Mouse (Mus musculus) monocyte, adult 5-6 weeks (primary cell): ENCODE measurements around the gene Fam208a. TPM values are rescaled to one million over a fixed set of nuclear protein-coding genes. Genes with fewer than 3 reads are reported as not detected.

Experiments used
- ATAC-seq: fragments of 153-309, 156-312 bp; replicated peaks from 2 replicates; pipeline ENCODE4 v1.8.0; 2017; ENCODE audit warnings: mild to moderate bottlenecking; ENCODE audit not compliant: low TSS enrichment, insufficient number of reproducible peaks, severe bottlenecking, poor library complexity, low FRiP score
- total RNA-seq: library from RNA; stranded (forward); fragments of 200-1000, 200-491, 200-594 nt; gene quantifications from 3 replicates; pipeline ENCODE4 v1.2.3, GENCODE M21; 2017

Gene Fam208a
- total RNA-seq, result 43.6 to 86.7 TPM (median 53.9 TPM) in 3 replicates

DNA sequence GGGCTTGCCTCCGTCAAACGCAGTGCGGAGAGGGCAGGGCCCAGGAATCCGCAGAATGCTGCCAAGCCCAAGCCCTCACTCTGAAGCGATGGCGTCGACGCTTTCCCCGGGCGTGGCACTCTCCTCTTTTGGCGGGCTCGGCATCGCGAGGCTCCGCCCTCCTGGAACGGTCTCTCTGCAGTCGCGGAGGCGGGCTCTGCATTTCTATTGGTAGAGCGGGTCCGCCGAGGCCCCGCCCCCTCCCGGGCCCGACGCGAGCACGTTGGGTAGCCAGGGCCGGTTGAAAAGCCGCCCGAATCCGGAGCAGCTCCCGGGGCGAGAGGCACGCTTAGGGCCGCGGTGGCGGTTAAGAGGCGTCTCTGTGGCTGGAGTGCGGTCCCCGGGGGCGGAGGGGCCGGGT lies at the start of gene Fam208a:
Gene Fam208a, plus strand, starts transcription at position 262 of the 400 bp plus-strand sequence.
- peak; percentile 92 for ATAC-seq

DNA sequence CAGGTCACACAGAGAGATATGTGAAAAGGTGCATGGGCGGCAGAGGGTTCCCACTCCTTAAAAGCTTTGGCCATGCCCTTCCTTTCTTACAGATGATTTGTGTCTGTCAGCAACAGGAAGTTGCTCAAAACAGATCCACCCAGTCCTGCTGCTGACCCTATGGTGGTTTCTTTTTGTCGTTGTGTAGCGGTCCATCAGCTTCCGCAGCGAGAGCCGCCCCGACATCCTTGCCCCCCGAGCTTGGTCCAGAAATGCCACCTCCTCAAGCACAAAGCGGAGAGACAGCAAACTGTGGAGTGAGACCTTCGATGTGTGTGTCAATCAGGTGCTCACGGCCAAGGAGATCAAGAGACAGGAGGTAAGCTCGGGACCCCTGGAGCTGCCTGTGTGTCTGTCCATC lies 49.2 kb upstream of the Fam208a start:
- peak; percentile 63 for ATAC-seq

DNA sequence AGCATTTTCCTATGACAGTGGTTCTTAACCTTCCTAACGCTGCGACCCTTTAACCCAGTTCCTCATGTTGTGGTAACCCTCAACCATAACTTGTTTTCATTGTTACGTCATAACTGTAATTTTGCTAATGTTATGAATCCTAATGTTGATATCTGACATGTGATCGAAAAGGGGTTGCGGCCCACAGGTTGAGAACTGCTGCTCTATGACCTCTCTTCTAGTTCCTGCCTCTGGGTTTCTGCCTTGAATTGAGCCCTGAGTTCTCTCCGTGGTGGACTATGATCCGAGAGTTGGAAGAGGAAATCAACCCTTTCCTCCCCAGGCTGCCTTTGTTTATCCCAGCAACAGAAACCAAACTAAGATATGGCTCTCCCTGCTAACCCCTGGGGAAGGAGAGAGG lies 47.2 kb upstream of the Fam208a start:
- peak; percentile 29 for ATAC-seq

DNA sequence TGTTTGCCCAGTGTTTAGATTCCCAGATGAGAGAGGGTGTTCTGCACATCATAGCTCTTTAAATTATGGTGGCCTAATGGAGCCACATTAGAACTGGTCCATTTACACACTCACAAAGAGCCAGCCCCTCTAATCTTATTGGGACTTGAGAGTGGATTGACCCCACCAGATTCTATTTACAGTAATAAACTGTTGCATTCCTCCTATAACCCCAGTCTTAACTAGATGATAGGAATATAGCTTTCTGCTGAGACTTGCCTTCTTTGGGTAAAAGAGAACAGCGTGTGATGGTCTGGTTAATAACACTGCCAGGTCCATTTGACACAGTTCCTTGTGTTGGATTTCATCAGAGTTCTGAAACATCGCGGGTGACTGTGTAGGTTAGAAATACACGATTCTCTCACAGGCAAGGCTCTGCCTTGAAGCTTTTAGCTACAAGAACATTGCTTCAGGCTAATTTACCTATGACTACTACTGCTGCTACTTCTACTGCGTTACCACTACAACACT lies 45.3 kb upstream of the Fam208a start:
- no peak for ATAC-seq

DNA sequence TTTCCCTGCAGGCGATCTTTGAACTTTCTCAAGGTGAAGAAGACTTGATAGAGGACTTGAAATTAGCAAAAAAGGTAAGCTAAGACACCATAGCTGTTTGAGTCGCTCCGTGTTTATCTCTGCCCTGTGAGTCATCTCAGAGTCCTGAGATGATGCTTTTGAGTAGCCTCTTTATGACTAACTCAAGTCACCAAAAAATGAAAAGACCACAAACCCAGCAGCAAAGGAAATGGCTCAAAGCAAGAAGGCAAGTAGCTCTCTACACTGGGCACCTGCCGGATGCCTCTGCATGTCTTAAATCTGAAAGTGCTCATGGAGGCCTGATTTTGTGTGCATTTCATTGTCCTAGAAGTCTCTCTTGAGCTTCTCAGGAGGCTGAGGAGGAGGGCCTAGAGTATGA lies 44.5 kb upstream of the Fam208a start:
- ATAC-seq, result no peak

DNA sequence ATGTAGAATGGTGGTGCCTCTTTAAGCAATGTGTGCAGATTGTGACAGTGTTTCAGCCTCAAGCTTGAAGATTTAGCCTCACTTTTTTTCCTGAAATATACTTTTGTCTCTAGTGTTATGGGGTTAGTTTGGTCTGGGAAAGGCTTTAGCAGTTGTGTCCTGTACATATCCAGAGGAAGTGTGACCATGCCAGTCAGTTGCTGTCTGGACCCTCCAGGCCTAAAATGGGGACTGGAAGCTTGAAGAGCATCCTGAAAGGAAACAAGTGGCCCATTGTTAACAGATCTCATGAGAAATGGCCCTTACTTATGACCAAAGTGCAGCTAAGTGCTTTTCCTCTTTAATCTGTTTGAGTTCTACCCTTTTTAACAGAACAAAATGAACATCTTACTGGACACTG lies 40.0 kb upstream of the Fam208a start:
- ATAC-seq, result no peak

DNA sequence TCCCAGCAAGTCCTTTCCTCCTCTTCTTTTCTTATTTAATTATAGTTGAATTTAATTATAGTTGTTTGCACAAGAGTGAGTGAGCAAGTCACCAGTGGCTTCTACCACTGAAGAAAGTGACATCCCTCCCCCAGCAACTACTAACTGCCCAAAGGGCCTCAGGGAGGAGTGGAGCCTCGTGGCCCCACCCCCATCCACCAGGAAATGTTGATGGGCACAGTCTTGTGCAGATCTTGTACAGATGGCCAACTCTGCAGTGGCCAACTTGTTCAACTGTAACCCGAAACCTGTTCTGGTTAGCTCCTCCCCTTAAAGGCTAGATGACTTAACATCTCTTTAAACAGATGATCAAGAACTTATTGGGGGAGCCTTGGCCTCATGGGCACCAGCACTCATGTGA lies 38.9 kb upstream of the Fam208a start:
- no peak for ATAC-seq

DNA sequence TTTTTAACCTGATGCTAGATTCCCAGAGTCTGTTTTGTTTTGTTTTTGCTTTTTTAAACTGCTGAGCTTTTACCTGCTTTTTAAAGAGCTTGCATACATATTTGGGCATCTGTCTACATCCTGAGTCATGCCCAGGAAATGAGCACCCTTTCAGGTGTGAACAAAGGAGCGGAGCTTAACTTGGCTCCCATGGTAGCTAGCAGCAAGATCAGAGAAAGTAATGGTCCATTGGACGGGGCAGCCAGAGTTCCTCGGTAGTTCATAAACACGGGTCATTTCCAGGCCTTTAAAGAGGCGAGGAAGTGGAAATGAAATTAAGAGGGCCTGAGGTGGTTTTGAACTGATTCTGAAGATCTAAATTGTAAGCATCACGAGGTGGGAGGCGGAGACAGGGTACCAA lies 38.0 kb upstream of the Fam208a start:
- no peak for ATAC-seq

DNA sequence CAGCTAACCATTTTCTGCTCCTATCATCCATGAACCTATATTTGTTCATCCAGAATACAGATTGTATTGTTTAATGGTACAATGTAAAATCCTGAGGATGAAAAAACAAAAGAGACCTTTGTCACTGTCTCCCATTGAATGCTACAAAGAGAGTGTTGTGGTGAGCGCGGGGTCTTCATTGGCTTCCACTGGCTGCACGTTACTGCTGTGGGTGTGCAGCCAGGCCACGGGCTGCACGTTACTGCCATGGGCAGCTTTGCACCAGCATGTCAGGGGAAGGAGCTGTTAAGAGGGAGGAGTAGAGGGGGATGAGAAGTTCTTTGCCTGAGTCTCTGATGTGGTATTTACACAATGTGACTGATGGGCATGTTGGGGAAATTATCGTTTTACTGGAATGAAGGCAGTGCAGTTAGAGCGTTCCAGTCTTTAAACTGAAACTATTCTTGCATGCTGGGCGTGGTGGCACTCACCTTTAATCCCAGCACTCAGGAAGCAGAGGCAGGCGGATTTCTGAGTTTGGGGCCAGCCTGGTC lies 36.8 kb upstream of the Fam208a start:
- no peak for ATAC-seq

DNA sequence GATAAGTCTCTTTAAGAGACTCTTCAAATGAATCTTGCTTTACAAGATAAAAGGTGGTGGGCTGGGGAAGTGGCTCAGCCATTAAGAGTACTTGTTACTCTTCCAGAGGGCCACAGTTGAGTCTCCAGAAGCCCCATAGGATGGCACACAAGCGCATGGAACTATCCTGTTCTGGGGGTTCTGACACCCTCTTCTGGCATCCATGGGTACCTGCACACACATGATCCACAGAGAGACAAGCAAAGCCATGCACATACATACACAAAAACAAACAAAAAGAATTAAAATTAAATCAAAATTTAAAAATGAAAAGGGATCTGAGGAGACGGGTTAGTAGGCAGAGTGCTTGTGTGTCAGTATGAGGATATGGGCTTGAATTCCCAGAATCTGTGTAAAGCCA lies 36.0 kb upstream of the Fam208a start:
- no peak for ATAC-seq

DNA sequence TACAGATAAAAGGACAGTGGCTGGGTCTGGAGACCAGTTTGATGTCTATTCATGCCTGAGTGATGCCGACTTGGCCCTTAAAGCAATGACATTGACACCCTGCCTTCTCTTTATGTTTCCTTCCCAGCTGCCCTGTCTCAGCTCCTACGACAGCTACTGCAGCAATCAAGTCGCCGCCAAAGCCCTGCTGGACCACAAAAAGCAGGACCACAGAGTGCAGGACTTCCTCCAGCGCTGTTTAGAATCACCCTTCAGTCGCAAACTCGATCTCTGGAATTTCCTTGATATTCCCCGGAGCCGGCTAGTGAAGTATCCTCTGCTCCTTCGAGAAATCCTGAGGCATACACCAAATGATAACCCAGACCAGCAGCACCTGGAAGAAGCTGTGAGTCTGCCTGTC lies 34.8 kb upstream of the Fam208a start:
- no peak for ATAC-seq

DNA sequence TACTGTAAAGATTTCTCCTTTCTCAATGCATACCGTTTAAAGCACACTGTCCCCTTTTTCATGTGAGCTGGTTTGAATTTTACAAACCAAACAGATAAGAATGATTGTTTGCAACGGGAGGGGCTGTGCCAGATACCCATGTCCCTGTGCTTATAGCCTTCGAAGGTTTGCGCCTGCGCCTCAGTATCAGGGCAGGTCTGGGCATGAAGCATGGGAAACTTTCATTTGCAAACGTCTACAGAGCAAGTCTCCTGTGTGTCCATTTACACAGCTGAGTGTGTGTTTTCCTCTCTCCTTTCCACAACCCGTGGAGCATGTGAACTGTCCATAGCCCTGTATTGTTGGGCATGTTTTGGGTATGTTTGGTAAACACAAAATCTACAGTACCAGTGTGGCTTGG lies 32.2 kb upstream of the Fam208a start:
- ATAC-seq, result no peak

DNA sequence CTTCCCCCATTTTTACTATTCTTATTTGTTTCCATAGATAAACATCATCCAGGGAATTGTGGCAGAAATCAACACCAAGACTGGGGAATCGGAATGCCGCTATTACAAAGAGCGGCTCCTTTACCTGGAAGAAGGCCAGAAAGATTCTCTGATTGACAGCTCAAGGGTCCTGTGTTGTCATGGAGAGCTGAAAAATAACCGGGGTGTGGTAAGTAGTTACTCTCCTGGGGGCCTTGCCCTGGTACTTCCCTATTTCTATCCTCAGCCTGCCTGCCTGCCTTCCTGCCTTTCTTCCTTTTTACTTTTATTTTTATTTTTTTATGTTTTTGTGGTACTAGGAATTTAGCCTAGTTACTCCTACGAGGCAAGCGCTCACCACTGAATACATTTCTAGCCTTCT lies 31.1 kb upstream of the Fam208a start:
- 0 out of 2 replicates have a peak, but pooled peaks have one; percentile 28 for ATAC-seq

DNA sequence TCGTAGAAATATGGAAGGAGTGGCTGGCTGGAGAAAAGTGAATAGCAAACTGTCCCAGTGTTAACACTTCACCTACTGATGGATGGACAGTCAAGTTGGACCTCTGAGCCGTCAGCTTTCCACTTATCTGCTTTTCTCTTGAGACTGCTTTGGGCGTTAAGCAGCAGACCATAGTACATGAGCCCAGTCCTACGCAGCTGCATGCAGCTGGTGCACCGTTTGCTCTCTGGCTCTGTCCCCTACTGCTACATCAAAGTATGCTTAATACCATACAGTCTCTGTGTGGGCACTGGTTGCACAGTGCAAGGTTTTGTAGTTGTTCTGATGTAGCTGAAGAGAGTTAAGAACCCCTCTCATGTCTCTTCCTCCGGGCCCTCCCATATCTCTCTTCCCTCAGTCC lies 28.1 kb upstream of the Fam208a start:
- ATAC-seq, result no peak

DNA sequence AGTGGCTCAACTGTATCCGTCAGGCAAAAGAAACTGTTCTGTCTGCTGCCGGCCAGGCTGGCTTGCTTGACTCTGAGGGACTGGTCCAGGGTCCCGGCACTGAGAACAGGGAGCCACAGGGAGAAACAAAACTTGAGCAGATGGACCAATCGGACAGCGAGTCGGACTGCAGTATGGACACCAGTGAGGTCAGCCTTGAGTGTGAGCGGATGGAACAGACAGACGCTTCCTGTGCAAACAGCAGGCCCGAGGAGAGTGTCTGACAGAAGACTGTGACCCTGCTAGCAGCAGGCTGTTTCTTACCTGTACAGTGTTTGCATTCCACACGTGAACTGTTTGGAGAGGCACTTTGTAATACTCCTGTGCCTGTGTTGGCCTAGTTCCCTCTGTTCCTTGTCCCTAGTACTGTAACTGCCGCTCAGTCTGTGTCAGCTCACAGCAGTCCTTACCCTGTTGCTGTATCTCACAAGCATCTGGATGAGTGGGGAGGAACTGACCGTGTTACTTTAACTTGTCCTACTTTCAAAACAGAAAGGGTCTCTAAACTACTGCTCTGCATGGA lies 26.8 kb upstream of the Fam208a start:
- ATAC-seq, result no peak

DNA sequence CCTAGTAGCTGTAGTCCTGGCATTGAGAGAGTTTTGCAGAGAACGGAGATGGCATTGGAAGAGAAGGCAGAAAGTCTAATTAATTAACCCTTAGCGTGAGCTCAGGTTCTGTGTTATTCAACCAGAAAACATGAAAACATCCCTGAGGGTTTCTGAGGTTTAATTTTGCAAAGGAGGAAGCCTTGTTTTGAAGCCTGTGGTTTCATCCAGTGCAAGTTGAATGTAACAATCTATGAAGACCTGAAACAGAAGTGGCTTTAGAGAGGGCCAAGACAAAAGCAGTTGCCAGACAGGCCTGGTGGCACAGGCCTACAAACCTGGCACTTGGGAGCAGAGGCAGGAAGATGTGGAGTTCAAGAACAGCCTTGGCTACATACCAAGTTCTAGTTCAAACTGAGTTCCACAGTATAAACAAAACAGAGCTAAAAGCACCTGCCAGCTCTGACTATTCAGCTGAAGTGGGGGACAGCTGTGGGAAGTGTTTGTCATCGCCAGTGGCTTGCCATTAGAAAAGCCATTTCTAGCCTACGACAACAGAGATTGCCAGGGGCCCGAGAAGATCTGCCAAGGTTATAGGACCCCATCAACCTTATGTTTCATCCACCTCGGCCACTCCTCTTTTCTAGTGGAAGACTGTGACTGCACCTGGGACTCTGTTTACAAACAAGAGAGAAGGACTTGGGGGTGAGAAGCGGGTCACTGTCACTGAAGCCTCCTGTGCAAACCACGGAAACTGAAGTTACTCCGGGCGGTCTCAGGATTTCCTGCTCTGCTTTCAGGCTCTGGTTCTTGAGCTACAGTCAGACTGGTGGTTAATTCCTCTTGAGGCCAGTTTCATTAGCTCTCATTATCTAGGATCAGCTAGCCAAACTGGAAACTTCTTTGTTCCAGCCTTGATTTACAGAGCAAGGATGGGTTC lies 26.0 kb upstream of the Fam208a start:
- no peak for ATAC-seq

DNA sequence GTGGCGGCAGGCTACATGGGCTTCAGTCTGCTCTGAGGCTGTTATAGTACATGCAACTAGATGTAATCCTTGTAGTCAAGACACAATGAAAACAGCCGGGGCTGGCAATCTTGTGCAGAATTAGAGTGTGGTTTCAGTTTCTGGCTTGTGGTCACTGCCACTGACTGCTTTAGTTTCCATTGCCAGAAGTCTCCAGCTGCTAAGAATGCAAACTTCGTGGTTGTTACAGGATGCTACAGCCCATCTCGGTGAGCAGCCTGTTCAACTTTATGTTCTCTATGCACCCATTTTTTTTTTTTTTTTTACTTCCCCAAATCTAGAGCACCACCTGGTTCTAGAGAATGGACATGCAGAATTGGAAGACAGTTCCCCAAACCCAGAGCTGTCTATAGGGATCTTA lies 23.2 kb upstream of the Fam208a start:
- peak; percentile 81 for ATAC-seq

DNA sequence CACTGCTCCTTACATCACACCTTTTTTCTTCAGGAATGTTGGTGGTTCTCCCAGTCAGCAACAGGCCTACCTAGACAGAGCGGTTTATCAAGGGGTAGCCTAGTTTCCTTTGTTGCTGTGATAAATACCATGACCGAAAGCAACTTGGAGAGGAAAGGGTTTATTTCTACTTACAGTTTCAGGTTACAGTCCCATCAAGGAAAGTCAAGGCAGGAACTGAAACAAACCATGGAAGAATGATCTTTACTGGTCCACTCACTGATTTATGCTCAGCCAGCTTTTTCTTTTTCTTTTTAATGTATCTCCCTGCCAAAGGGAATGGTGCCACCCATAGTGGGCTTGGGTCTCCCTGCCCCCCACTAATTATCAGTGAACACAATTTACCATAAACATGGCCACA lies 22.7 kb upstream of the Fam208a start:
- no peak for ATAC-seq

DNA sequence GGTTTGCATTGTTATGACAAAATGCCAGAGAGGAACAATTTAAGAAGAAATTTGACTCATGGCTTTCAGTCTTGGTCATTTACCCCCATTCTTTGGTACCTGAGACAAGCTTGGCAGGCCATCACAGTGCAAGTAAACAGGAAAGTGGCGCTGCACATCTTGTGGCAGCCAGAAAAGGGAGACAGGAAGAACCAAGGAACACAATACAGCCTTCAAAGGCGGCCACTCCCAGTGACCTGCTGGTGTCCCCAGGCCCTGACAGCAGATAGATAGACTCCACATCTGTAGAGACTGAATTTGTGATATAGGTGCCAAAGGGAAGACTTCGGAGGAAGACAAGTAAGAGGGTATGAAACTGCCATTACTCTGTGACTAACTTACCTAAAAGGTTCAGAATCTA lies 20.4 kb upstream of the Fam208a start:
- ATAC-seq, result no peak

DNA sequence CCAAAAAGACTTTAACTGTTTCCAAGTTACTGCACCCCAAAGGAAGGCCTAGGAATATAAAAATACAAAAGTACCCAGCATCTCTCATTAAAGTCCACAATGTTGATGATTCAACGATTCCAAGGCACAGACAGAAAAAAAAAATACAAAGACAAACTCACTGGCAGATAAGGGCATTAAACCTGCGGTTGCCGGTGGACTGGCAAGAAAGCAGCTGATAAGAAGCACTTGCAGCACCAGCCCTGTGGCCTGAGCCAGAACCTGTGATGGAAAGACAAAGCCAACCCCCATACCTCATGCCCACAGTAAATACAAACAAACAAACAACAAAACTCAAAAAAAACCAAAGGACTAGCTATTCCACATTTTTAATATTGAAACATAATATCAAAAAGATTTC lies 19.0 kb upstream of the Fam208a start:
- no peak for ATAC-seq
